ENCODE assay signal across 7 mouse cellular contexts in the genomic region with DNA sequence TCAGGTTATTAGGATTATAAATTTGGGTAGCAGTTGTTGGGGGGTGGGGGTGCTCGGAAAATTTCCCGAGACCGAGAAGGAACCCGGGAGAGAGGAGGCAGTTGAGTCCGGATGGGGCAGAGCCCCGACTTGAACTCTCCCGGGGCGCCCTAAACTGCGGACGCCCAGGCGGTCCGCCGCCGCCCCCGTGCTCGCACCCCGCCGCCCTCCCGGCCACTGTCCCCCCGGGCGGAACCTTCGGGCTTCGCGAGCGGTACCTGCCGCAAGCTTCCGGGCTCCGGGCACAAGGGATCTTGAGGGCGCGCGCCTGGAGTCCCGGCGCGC. TPM values are rescaled to one million over a fixed set of nuclear protein-coding genes. Genes with fewer than 3 reads are reported as not detected.
A peak's percentile ranks its signal among the peaks of the same experiment; 100 is the strongest.
DNase-seq lines count a peak whose midpoint lies in the region; ATAC-seq and TF ChIP-seq lines count a peak whose summit lies in the region.

No protein-coding gene starts in this region.

- ATAC-seq in lung, embryonic 16.5 days (ENCODE audit: low read depth): peak; percentile 46
- peak; percentile 27; the same call in 1 of the 2 replicates for ATAC-seq in limb, embryonic 11.5 days (ENCODE audit: insufficient number of reproducible peaks, low FRiP score, low TSS enrichment, low read depth)

- no peaks in the 10 kb centered on the region for H3K36me3 ChIP-seq in lung, embryonic 16.5 days (ENCODE audit: control insufficient read depth, insufficient read depth, low read length)
- H3K36me3 ChIP-seq in forebrain, embryonic 10.5 days (replicated peaks): peaks cover 2% of the 10 kb centered on the region; the same call in 1 of the 2 replicates
- H3K36me3 ChIP-seq in limb, embryonic 11.5 days (ENCODE audit: control insufficient read depth, insufficient read depth, low read length): no peaks in the 10 kb centered on the region

- H3K4me2 ChIP-seq in lung, embryonic 16.5 days (ENCODE audit: low read depth, low read length): peak overlapping the region; percentile 99
- peak overlapping the region; percentile 95 for H3K4me2 ChIP-seq in limb, embryonic 11.5 days (ENCODE audit: low read depth, severe bottlenecking)

- TF ChIP-seq CTCF in olfactory bulb, adult 2 months (IDR thresholded peaks at IDR 0.05; ENCODE audit: insufficient read depth, low read depth, low read length): no peak

- peak overlapping the region; percentile 92 for H3K9ac ChIP-seq in lung, embryonic 16.5 days (ENCODE audit: low read length)
- peak overlapping the region; percentile 69 for H3K9ac ChIP-seq in limb, embryonic 11.5 days (ENCODE audit: low read length)

- 0% methylated on average over 34 of the region's 34 CpGs for WGBS in lung, embryonic 16.5 days
- under 1% methylated on average over 34 of the region's 34 CpGs for WGBS in forebrain, embryonic 10.5 days
- WGBS in limb, embryonic 11.5 days: under 1% methylated on average over 33 of the region's 34 CpGs
- WGBS in olfactory bulb, adult 2 months: 0% methylated on average over 34 of the region's 34 CpGs

- TF ChIP-seq POLR2A in olfactory bulb, adult 2 months (IDR thresholded peaks at IDR 0.05; ENCODE audit: insufficient read depth, low read depth, low read length): no peak

- H3K27ac ChIP-seq in lung, embryonic 16.5 days (ENCODE audit: low read length): peak overlapping the region; percentile 96
- H3K27ac ChIP-seq in forebrain, embryonic 10.5 days: peak overlapping the region; percentile 92
- H3K27ac ChIP-seq in limb, embryonic 11.5 days (replicated peaks; ENCODE audit: low read depth, low read length): peak overlapping the region; percentile 70
- peak overlapping the region; percentile 80; the same call in 1 of the 2 replicates for H3K27ac ChIP-seq in olfactory bulb, adult 2 months (ENCODE audit: insufficient read depth, low read depth, low read length)

- H3K27me3 ChIP-seq in lung, embryonic 16.5 days (ENCODE audit: control insufficient read depth, insufficient read depth, low read depth, low read length): no peaks in the 10 kb centered on the region
- H3K27me3 ChIP-seq in forebrain, embryonic 10.5 days (ENCODE audit: poor library complexity, severe bottlenecking): peaks cover 49% of the 10 kb centered on the region
- no peaks in the 10 kb centered on the region for H3K27me3 ChIP-seq in limb, embryonic 11.5 days (ENCODE audit: control insufficient read depth, insufficient read depth, low read length)

- no peak for DNase-seq in lung, adult 18-20 months
- DNase-seq in forebrain, embryonic 10.5 days (ENCODE audit: extremely low spot score, low spot score): peak; percentile 50
- DNase-seq in limb, embryonic 11.5 days (ENCODE audit: low spot score): no peak
- no peak for DNase-seq in adrenal gland, postnatal 36 days
- no peak for DNase-seq in adrenal gland, postnatal 14 days

- peak overlapping the region; percentile 85 for H3K4me3 ChIP-seq in lung, embryonic 16.5 days (ENCODE audit: low read length)
- H3K4me3 ChIP-seq in forebrain, embryonic 10.5 days: peak overlapping the region; percentile 84
- peak overlapping the region; percentile 57 for H3K4me3 ChIP-seq in limb, embryonic 11.5 days (ENCODE audit: low read depth, low read length)
- H3K4me3 ChIP-seq in olfactory bulb, adult 2 months (ENCODE audit: insufficient read depth, low read depth, low read length): peak overlapping the region; percentile 90

- peaks cover 4% of the 10 kb centered on the region for H3K4me1 ChIP-seq in lung, embryonic 16.5 days (replicated peaks; ENCODE audit: control insufficient read depth, insufficient read depth, low read length)
- peaks cover 44% of the 10 kb centered on the region for H3K4me1 ChIP-seq in forebrain, embryonic 10.5 days
- peaks cover 6% of the 10 kb centered on the region; the same call in 1 of the 2 replicates for H3K4me1 ChIP-seq in limb, embryonic 11.5 days (ENCODE audit: control insufficient read depth, insufficient read depth, low read length)
- peaks cover 12% of the 10 kb centered on the region for H3K4me1 ChIP-seq in olfactory bulb, adult 2 months (ENCODE audit: control insufficient read depth, insufficient read depth, low read length)

- H3K9me3 ChIP-seq in lung, embryonic 16.5 days (ENCODE audit: control insufficient read depth, low read length): no peaks in the 10 kb centered on the region
- H3K9me3 ChIP-seq in forebrain, embryonic 10.5 days: no peaks in the 10 kb centered on the region
- H3K9me3 ChIP-seq in limb, embryonic 11.5 days (ENCODE audit: control insufficient read depth, low read length): no peaks in the 10 kb centered on the region

RNA-seq across cellular contexts. Expression of a gene that starts 0.7 kb away (rescaled TPM):
- 90.3 and 93.1 TPM in 2 replicates for polyA plus RNA-seq in lung, embryonic 16.5 days (2015; fragmentation: Nextera tagmentation; extraction: Ambion mirVana)
- 35.9 and 41.4 TPM in 2 replicates for polyA plus RNA-seq in forebrain, embryonic 10.5 days (2016; fragmentation: Nextera tagmentation; extraction: Ambion mirVana)
- polyA plus RNA-seq in limb, embryonic 11.5 days (2014; fragmentation: Nextera tagmentation; extraction: Ambion mirVana): 42.9 and 48.1 TPM in 2 replicates
- polyA plus RNA-seq in olfactory bulb, adult 2 months (2012; ENCODE audit: insufficient read depth, insufficient read length, low replicate concordance, missing spikeins): not detected in 2 replicates
- total RNA-seq in adrenal gland, postnatal 36 days (2021): 10 to 100 TPM; 25.3 to 26.5 TPM
- total RNA-seq in adrenal gland, postnatal 14 days (2021): 18.2 and 24.5 TPM in 2 replicates

Comparison
In these comparisons a context has a peak if more than half of its experiments do, and no peak if none do; other contexts are left out.
1. RNA of a gene that starts 0.7 kb away (polyA plus RNA-seq): 90.3 to 93.1 TPM in lung, embryonic 16.5 days, 42.9 to 48.1 TPM in limb, embryonic 11.5 days and 35.9 to 41.4 TPM in forebrain, embryonic 10.5 days; not detected in olfactory bulb, adult 2 months; every median in the first group is over 10 times any median in the second.
2. Peak in every context shown above with its lines, with median percentiles within 50 percentile points of each other: H3K27ac ChIP-seq and H3K4me3 ChIP-seq.